Mouse (Mus musculus) activated CD4-positive, CD25-positive, alpha-beta regulatory T cell, adult 4 months (primary cell): Measurements from ENCODE around the gene Nek7. TPM values are rescaled to one million over a fixed set of nuclear protein-coding genes. Genes with fewer than 3 reads are reported as not detected.

Experiments
- ATAC-seq: one replicate; pipeline ENCODE4 v1.8.0; 2017
- polyA plus RNA-seq, 2 experiments: library from polyadenylated mRNA; unstranded; fragments of 100-300 nt; shearing (Covaris generic); gene quantifications; one replicate each; pipeline ENCODE4 v1.2.1; 2017

Gene Nek7
- polyA plus RNA-seq, 2 experiments from 2014 or later = 61.4 to 80.0 TPM

DNA sequence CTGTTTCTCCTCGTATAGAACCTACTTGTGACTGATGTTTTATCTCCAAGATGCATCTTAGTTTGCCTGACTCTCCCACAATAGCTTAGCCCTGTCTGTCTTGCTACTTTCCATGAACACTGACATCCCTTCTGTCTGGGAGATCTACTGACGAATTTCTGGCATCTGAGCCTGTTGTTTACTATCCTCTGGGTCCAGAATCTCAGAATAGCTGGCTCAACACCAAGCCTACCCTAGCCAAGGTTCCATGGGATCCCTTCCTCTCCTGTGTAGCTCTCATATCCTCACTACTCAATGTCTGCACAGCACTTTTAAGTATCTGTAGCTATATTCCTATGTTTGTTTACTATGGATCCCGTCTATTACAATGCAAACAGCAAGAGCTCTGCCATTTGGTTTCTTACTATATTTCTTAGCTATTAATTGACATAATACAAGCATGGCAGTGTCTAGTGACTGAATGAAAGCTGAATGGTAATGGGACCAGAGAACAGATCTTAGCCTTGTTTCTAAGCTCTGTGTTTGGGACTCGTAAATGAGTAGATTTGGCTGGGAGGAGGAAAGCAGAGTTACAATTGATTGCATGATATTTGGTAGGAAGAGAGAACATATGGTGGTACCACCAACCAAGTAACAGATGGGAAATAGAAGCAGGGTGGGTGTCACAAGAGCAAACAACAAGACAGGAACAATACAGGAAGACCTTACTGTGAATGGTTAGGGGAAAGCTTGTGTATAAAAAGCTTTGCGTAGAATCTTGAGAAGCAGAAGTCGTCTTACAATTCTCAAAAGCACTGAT, 51.3 kb downstream of the Nek7 start:
- no peak for ATAC-seq

DNA sequence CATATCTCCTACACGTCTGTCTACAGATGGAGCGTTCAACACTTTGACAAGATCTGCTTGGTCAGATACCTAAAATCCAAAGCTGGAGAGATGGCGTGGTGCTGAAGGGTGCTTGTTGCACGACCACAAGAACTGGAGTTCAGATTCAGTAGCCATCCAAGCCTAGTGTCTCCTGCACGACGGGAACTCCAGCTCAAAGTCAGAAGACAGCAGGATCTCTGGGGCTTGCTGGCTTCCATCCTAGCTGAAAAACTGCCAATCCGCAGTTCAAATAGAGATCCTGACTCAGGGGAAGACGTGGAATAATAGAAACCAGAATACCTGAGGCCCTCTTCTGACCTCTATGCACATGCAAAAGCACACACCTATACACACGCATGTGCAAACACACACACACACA, 52.0 kb downstream of the Nek7 start:
- ATAC-seq = no peak

DNA sequence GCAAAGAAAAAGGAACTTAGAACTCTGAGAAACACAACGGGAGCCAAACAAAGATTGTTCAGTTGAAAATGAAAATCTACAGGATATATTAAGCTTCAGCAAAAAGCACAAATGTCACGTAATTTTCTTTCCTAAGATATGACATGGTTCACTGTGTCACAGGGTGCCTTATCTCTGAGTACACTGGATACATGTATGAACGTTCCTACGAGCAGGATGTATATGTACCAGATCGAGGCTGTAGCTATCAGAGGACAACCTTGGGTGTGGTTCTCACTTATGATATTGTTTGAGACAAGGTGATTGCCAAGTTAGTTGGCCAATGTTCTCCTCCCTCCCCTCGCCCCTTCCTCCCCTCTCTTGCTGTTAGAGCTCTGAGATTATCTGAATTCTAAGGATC, 55.3 kb downstream of the Nek7 start:
- ATAC-seq = no peak

DNA sequence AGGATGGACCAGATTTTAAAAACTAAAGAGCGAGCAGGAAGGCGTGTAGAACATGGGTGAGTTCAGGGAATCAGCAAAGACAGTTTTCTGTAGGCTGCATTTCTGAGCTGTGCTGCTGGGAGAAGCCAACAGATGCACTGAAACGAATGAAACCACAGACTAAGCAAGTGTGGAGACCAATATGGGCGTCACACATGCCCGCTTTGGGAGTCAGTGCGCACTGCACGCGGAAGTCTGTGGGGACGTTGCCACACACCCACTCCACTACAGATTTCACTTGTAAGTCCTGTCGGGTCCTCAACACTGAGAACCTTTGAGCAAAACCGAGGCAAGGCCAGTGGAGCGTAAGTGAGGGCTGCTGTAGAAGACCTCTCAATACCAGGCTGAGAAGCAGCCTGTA, 59.2 kb downstream of the Nek7 start:
- peak; percentile 59 for ATAC-seq

DNA sequence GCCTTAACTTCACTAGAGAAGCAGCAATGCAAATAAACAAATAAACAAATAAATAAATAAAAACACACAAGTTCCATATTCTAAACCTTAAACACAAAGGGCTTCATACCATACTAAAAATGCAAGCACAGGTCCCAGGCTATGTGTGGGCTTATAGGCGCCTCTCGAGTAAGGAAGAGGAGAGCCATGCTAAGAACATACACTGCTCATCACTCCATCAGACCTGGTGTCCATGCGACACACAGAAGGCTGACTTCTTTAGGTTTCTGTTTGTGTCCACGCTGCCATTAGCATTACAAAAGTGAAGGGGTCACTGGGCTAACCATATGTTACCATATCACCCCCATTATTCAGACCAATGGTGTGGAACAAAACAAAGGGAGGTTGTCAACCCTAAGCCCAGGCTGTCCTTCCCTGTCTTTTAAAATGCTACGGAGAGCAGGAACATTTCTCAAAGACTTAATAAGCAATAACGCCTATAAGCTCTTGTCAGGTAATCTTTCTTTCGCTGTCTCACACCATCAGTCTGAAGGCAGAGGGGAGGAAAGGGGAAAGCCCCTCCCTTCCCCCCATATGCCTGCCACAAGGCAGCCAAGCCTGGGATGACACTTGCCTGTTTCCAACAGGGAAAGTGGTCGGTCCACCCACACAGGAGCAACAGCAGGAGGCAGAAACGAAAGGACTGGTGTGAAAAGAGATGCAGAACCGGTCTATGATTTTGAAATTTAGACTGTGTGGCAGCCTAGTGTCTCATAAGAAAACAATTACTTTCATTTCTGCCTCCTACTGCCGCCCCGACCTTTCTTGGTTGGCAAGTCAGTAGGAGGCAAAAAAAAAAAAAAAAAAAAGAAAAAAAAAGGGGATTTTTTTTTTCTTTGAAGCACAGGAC, 60.5 kb downstream of the Nek7 start:
- peak; percentile 69 for ATAC-seq

DNA sequence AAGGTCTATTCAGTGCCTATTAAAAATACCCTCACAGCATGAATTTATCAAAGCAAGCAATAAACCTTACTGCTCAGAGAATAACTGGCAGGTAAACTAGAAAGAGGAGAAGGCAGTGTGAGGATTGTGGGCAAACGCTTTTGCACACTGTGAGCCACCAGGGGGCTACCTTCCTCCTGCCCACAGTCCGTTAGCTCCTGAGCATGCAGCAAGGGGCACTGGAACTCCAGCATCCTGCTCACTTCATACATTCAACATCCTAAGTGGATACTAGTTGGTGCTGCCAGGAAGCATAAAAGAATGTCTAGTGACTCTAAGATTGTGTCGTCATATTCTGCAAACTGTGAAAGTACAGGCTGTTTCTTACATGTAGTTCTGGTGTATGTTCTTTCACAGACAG, 61.6 kb downstream of the Nek7 start:
- ATAC-seq = no peak

DNA sequence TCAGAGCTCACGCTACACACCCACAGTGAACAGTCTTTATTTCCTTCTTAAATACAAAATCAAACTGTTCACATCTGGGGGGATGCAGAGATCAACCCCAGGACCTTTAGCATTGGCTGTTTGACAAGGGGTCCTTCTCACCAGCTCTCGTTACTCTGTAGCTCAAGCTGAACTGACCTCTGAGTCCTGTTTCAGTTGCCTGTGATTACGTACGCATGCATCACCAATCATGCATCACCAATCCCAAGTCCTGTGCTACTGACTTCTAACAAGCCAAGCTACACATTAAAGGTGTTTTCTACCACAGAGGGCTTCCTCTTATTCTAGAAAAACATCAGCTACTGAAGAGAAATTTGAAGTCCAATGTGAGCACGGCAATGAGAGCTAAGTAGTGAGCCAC, 65.0 kb downstream of the Nek7 start:
- ATAC-seq = no peak

DNA sequence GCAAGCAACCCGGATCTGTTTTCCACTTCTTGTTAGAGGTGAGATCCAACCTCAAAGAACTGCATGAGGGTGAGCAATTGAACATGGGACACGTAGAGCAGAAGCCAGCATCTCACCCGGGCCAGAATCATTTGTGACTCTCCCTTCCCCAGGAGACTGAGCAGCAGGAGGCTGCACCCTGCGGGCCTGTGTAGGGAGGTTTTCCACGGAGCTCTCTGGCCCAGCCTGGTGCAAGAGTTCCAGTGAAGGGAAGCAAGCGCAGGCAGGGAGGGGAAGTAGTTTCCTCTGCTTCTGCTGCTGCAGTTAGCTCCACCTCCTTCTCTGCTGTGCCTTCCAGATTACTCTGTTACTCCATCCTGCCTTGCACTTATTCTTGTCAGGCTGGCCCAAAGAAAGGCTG, 69.8 kb downstream of the Nek7 start:
- peak; percentile 71 for ATAC-seq

DNA sequence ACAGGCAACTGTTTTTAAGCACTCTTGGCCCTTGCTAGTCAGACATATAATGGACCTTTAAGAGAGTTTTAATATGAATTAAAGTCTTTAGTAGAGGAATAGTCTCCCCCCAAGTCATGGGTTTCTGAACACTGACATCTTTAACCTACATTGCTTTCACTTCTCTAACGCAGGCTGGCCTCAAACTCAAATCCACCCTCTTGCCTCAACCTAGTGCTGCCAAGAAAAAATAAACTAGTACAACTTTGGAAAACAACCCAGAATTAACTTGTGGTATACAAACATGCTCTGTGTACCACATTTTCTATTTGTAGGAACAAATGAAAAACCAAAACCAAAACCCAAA, 77.8 kb downstream of the Nek7 start:
- ATAC-seq = no peak

DNA sequence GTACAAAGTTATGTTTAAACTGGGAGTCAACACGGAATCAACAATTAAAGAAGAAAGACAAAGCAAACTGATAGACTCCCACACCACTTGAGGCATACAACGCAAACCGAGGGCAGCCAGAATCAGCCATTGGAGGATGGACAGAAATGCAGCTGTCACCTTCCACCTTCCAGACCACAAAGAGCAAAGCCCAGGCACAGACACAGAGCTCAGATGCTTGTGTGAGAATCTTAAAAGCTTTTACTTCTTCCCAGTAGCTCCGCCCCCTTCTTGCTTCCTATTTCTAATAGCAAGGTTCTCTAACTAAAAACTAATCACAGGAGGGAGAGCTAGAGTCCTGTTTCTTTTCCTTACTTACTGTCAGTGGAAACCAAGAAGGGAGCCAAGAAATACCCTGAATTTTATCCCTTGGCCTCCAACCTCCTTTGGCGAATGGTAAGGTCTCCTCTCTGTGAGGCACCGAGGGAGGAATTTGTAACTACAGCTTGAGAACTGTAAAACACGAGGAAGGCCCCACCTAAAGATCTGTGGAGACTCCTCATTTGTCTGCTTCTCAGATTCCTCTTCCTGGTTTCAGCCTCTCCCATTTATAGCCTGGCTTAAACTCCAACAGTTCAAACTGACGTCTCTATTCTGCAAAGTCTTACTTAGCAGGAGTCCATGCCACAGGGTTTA, 78.3 kb downstream of the Nek7 start:
- peak; percentile 30 for ATAC-seq

DNA sequence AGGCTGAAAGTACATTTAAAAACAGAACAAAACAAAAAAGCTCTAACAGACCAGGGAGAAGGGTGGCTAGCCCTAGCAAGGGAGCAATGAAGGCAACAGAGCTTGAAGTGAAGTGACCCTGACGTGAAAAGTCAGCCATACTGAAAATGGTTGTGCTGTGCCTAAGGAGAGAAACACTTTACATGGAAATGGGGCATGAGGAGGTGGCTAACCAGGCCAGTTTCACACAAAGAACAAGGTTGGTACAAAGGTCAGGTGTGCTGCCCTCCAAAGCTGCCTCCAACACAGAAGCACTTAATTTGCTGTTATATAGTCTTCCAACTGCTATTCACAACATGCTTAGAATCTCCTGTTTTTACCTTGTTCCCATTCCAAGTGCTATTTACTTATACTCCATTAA, 80.2 kb downstream of the Nek7 start:
- no peak for ATAC-seq

DNA sequence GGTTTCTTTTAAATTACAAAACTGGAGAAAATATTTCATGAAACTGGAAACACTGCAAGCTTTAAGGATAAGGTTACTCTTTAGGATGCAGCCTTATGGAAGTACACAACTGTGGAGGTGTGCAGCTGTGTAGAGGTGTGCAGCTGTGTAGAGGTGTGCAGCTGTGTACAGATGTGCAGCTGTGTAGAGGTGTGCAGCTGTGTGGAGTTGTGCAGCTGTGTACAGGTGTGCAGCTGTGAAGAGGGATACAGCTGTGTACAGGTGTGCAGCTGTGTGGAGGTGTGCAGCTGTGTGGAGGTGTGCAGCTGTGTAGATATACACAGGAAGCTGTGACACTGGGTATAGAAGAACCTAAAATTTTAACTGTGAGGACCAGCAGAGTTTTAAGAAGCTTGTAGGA, 81.7 kb downstream of the Nek7 start:
- ATAC-seq = no peak

DNA sequence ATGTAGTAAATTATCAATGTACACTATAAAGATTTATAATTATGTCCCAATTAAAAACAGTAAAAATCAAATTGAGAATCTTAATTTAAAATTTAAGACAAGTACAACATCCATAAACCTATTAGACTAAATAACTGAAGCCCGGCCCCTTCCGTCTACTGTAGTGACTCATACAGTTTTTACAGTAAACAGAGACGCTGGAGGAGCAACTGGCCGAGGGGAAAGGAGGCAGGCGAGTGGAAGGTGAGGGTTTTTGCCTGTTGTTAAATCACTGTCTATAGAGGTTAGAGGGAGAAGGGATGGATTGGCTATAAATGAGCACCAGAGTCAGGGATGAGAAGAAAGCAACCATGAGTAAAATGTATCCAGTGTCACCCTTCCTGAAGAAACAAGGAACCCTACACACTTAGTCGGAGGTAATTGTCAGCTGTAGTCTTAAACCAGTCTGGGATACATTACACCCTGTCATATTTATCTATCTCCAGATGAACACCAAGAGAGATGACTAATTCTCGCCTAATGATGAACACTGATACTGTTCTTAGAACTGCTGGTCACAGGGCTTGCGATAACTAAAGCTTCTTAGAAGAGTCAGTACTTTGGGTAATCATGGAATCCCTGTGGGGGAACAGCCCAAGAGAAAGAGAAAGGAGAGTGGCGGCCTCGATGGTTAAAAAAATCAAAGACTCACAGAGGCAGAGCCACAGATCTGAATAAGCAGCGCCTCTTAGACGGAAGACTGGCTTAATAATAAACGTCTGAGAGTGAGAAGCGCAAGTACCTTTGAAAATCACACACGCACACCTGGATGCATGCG, 84.0 kb downstream of the Nek7 start:
- ATAC-seq = peak; percentile 26

DNA sequence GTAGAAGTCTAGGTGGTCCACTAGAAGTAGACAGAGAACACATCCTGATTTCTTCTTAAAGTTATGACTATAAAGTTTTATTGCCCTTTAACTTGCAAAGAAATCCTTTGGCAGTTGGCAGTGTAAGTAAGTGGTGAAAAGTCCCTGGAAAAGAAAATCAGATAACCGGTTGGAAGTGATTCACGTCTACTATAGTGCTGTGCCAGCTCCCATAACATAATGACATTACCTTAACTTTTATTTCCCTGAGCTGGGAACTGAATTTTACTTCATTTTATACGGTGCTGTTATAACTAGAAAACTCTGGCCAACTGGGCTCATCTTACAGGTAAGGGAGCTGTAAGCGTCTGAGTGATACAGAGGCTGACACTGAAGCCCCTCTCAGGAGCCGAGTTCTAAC, 89.3 kb downstream of the Nek7 start:
- no peak for ATAC-seq

DNA sequence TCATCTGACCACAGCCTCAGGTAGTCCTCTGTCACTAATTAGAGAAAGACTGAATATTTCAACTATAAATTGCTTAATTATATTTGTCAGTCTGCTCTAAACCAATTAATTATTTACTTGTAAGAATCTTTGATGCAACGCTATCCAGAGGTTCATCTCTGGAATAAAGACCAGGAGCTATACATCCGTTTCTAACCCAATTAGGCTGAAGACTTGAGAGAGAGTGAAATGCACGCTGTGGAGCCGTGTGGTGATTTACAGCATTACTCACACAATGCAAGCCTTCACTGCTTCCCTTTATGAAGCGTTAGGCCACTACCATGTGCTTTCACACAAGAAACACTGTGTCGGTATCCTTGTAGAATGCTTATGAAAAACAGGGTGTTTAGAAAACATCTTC, 96.0 kb downstream of the Nek7 start:
- ATAC-seq = no peak

DNA sequence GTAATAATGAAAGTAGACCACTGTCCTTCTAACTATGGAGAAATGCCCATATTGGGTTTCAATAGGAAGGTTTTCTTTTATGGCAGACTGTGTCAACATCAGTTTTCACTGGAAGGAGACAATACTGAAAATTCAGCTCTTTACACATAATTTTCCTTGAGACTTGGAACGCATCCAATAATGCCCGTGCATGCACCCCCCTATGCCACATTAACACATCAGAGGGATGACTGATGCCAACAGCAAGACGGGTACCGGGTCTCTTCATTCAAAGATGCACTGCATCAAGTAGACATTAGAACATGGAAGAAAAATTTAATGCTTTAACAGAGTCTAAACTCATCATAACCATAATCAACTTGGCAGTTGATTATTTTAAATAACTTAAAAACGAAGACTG, 101.7 kb downstream of the Nek7 start:
- ATAC-seq = no peak

DNA sequence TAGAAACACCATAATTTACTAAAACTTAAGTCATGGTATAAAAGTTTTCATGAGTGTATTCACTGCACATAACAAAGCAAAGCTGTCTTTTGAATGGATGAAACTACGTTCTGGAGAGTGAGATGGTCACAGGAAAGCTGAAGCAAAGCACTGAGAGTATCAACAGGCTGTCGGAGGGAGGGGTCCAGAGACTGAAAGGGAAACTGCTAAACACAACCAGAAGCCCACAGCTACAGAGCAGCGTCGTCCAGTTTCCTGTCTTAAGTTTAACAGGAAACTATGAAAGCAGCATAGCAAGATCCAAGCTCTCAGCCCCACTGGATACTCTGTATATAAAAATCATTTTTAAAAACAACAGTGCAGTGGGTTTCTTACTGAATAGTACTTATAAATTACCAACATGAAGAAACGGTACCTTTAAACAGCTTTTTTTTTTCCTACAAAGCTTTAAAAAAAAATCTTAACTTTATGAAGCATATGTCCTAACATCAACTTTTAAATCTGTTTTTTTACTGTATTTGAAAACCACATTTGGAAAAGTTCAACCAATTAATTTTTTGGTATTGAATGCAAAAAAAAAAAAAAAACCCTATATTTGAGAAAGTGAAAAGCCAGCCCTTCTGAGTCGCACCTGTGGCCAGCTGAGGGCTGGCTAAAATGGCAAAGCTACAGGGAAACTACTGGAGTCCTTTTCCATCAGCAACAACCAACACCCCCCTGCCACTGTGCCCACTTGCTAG, 102.4 kb downstream of the Nek7 start:
- peak; percentile 92 for ATAC-seq

DNA sequence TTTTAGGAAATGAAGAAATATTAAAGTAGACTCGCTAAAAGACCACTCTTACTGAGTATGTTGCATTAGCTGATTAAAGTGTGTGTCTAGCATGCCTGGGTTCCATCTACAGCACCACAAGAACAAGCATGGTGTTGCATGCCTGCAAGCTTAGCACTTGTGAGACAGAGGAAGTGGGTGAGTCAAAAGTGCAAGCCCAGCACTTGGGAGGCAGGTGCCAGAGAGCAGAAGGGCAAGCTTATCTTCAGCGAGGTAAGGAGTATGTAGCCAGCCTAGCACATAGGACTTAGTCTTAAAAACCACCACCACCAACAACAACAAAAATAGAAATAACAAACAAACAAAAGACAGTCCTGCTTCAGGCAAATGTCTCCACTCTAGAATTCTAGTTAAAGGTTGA, 103.0 kb downstream of the Nek7 start:
- ATAC-seq = peak; percentile 83

DNA sequence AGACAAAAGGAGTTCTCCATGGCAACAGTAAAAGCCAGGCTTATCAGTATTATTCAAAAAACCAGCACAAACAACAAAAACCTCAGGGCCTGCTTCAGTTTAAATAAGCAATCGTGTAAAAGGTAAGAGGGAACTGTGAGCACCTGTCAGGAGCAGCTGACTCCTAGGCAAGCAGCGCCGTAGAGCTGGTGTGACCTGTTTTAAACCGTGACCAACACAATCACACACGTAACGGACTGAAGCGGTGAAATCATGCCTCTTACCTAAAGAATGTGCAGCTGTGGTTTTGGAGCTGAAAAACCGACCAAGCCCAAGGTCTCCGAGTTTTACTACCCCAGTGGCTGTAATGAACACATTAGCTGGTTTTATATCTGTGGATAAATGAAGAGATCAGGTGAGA, 104.6 kb downstream of the Nek7 start:
- ATAC-seq = no peak

DNA sequence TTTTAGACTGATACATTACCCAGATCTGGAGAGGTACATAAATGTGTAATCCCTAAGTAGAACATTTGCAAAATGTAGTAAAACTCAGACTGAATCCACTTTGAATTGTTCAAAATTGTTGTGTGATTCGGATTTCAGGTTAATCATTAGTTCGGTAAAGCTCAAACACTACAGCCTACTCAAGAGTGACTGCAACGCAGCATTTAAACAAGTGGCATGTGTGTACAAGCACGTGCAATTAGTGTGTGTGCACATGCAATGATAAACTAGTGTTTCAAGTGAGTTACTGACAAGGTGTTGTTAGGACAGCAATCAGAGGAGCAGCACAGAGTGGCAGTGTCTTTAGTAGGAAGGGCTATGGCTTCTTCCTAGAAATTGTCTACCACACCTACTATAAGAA, 106.0 kb downstream of the Nek7 start:
- no peak for ATAC-seq

DNA sequence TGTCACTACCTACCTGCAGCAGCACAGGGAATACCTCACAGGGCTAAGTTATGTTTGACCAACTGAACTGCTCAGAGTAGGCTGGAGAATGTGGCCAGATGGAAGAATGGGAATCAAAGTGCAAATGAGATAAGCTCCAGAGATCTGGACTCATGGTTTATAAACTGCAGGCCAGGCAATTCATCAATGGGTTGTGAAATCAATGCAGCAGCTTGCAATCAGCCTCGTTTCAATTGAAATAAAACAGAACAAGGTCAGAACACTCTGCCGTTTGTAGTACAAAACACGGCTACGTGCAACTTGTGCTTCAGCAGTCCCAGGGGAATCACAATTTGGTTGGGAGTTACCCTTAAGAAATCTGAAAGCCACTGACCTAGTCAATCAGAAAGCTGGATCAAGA, 109.4 kb downstream of the Nek7 start:
- no peak for ATAC-seq

DNA sequence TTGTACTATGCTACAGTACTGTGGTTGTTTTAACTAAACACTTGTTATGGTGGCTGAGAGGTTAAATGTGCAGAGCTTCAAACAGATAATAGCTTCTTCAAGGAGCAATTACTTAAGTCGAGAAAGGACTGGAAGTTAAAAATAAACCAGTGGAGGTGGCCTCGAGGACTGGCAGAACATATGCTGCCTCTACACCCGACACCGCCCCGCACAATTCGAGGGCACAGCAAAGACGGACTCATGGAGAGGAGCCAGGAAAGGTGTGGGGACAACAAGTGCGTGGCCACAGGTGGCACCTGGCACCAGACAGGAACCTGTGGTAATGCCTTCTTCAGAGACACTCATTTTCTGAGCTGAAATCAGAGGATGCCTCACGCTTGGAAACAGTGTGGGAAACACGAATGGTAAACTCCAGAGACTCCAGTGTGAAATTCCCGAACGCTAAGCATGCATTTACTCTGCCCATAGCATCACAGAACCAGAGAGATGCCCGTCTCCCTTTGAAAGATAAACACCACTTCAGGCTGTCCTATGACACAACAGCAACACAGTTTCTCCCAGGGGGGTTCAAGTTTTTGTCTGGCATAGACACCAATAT, 112.4 kb downstream of the Nek7 start:
- ATAC-seq = no peak
